Mouse (Mus musculus) megakaryocyte, embryonic 14.5 days (primary cell): Measurements from ENCODE around the gene Npff. TPM values are rescaled to one million over a fixed set of nuclear protein-coding genes. Genes with fewer than 3 reads are reported as not detected.

Experiments
- H3K27me3 ChIP-seq: replicated peaks from 2 replicates; pipeline ENCODE3; 2012; ENCODE audit warnings: inconsistent platforms
- H3K36me3 ChIP-seq: replicated peaks from 2 replicates; pipeline ENCODE3; 2012; ENCODE audit warnings: low read length, inconsistent platforms, mixed read lengths
- H3K4me1 ChIP-seq: 2 replicates; pipeline ENCODE4 v1.6.1; 2012; ENCODE audit warnings: inconsistent platforms
- H3K4me3 ChIP-seq: replicated peaks from 2 replicates; pipeline ENCODE3; 2012; ENCODE audit warnings: moderate library complexity, mild to moderate bottlenecking, inconsistent platforms
- H3K9me3 ChIP-seq: 2 replicates; pipeline ENCODE4 v1.6.1; 2012; ENCODE audit warnings: inconsistent platforms
- FLI1 ChIP-seq: IDR thresholded peaks from 2 replicates; pipeline ENCODE4 v1.6.1; 2012; ENCODE audit warnings: low read length, inconsistent platforms, mixed read lengths
- GATA1 ChIP-seq: IDR thresholded peaks from 3 replicates; pipeline ENCODE4 v1.6.1; 2012; ENCODE audit warnings: mixed read lengths, low read length, inconsistent platforms, borderline replicate concordance
- polyA plus RNA-seq: library from polyadenylated mRNA; stranded (reverse); fragments of >175 nt; gene quantifications from 2 replicates; pipeline ENCODE4 v1.2.3, GENCODE M21; 2012; ENCODE audit warnings: low replicate concordance; ENCODE audit not compliant: insufficient read depth

Gene Npff
- polyA plus RNA-seq, 1 experiment: 4.0 TPM

DNA sequence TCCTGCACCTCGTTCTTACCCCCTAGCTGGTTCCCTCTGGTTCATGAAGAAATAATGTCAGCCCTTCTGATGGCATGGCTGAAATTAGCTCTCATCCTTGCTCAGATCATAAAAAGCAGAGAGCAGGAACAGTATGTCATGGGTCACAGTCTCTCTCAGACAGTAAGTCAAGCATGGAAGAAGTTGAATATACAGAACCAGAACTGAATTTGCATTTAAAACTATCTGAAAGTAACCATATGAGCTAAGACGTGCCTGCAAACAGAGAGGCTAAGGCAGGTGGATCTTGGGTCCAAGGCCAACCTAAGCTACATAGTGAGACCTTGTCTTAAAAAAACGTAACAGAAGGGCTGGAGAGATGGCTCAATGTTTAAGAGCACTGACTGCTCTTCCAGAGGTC, 11.7 kb downstream of the Npff start:
- Histone ChIP-seq H3K4me3 (no peak overlapping the region), H3K9me3 (no peaks in the 10 kb centered on the region), H3K4me1 (peaks cover 52% of the 10 kb centered on the region), H3K36me3 (peaks cover 2% of the 10 kb centered on the region), H3K27me3 (peaks cover 7% of the 10 kb centered on the region)
- no peak for TF ChIP-seq GATA1
- no peak for TF ChIP-seq FLI1

DNA sequence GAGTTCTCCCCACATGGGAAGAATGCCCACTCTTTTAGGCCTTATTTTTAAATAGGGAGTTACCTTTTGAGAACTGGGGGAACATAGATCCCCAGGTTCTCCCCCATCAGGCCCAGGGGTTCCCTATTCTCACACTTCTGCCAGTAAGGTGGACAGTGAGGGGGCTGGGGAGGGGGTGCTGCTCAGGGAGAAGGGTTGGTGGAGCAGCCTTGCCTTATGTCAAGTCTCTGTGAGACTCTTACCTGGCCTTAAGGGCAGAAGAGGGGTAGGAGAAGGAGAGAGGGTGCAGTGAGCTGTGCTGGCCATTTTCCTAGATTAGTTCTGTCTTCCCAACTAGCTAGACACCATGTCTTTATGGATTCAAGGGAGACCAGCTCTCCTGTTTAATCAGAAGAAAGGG, 12.3 kb downstream of the Npff start:
- TF ChIP-seq GATA1 (no peak), FLI1 (no peak)
- no peak overlapping the region for H3K4me3 ChIP-seq
- H3K36me3 ChIP-seq: peaks cover 2% of the 10 kb centered on the region
- peaks cover 55% of the 10 kb centered on the region for H3K4me1 ChIP-seq
- no peaks in the 10 kb centered on the region for H3K9me3 ChIP-seq
- H3K27me3 ChIP-seq: peaks cover 7% of the 10 kb centered on the region

DNA sequence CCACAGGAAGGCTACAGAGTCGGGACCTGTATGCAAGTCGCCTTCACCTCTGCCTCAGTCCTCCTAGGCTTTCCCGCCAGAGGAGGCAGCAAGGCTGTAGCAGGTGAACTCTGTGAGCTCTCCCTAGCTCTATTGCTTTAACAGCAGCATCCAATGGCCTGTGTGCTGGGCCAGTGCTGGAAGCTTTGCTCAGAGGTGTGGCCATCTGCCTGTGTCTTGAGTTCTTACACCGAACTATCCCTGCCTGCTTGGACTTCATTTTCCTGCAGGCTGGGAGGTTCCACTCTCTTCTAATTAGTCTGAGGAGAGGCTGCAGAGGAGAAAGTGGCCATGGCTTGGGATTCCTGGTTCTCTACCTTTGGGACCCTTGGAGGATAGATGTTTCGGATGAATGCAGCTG, 12.7 kb downstream of the Npff start:
- Histone ChIP-seq H3K9me3 (no peaks in the 10 kb centered on the region), H3K4me3 (no peak overlapping the region), H3K4me1 (peaks cover 55% of the 10 kb centered on the region), H3K27me3 (peaks cover 7% of the 10 kb centered on the region), H3K36me3 (peaks cover 2% of the 10 kb centered on the region)
- no peak for TF ChIP-seq FLI1
- TF ChIP-seq GATA1: no peak

DNA sequence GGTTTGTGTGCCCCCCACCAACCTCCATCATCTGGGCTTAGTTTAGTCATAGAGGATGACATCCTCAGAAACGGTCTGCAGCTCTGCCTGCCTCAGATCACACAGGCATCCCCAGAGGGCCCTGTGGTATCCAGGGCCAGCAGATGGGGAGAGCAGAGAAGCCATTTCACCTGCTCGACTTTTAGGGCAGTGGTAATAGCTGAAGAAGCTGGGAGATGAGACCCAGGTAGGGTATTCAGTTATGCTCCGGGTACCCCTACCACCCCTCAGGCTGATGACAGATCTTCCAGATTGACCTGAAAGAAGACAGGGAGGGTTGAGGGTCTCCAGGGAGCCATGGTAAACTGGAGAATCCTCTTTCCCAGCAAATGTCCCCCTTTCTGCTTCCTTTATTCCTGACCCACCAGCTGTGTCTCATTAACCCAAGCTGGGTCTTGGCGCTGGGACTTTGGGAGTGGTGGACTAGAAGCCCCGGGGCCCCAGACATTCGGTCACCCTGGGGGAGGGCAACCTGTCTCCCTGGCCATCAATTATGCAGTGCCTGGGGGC, 13.4 kb downstream of the Npff start:
- TF ChIP-seq FLI1 (no peak), GATA1 (no peak)
- H3K4me3 ChIP-seq: no peak overlapping the region

DNA sequence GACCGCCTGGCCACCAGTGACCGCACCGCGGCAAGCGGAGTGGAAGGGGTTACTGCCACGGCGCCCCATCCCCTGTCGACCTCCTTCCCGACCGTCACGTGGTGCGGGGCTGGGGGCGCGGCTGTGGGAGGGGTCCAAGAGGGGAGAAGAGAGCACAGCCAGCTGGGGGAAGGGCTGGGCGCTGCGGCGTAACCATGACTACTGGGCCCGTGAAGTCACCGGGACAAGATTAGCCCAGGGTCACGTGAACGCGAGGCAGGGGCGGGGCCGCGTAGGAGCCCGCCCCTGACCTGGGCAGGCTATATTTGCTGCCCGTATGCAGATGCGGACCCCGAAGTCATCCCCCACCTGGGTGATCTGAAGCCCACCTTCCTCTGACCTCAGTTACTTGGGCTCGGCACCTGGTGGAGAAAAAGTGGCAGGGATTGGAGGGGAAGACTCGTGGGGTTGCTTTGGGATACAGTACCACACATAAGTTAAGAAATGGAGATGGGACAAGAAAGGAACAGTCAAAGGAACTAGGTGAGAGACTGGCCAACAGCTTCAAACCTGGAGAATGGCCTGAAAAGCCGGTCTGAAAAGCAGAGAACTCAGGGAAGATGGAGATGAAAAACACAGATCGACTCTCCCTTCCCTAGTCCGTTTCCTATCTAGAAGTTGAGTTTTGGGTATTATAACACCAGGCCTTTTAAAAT, 14.0 kb downstream of the Npff start:
- Histone ChIP-seq H3K9me3 (no peaks in the 10 kb centered on the region), H3K36me3 (peaks cover 11% of the 10 kb centered on the region), H3K27me3 (peaks cover 7% of the 10 kb centered on the region), H3K4me3 (peak overlapping the region; percentile 95), H3K4me1 (peaks cover 47% of the 10 kb centered on the region)
- no peak for TF ChIP-seq GATA1
- TF ChIP-seq FLI1: no peak

More for the DNA sequence above, 13.4 kb downstream of the Npff start:
- Histone ChIP-seq H3K4me1 (peaks cover 48% of the 10 kb centered on the region), H3K27me3 (peaks cover 7% of the 10 kb centered on the region), H3K9me3 (no peaks in the 10 kb centered on the region), H3K36me3 (peaks cover 5% of the 10 kb centered on the region)

DNA sequence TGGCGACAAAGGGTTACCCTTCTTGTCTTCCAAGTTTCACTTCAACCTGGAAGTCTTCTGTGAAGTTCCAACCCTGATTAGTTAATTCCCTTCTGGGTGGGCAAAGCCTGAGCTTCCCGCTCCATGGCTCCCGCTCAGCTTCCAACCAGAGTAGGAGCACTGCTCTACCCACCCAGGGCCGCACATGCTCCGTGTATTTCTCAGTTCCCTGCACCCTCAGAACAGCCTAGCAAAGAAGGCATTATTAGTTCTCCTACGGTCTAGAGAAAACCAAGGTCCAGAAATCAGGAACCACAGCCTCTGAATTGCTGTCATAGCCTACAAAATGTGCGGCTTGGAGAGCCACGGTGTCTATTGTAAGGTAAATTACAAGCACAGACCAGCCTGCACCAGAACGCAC, 14.6 kb downstream of the Npff start:
- Histone ChIP-seq H3K4me3 (peak overlapping the region; percentile 95), H3K36me3 (peaks cover 17% of the 10 kb centered on the region), H3K9me3 (no peaks in the 10 kb centered on the region), H3K27me3 (peaks cover 7% of the 10 kb centered on the region), H3K4me1 (peaks cover 51% of the 10 kb centered on the region)
- TF ChIP-seq GATA1 (no peak), FLI1 (no peak)

DNA sequence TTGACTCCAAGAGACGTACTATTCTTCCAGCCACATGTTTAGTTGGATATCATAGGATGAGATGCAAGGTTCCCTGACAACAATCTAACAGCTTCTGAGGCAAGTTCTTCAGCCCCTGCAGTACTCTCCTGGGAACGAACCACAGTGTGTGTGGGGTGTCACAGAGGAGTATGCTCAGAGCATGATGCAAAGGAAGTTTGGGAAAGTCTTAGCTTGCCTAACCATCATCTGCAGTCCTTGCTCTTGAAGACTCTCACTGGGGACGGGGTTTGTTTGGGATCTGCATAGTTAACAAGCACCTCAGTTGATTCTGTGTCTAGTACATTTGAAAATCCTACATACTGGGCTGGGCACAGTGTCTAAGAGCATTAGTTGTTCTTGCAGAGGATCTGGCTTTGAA, 16.4 kb downstream of the Npff start:
- Histone ChIP-seq H3K4me1 (peaks cover 54% of the 10 kb centered on the region), H3K9me3 (no peaks in the 10 kb centered on the region), H3K27me3 (peaks cover 7% of the 10 kb centered on the region), H3K4me3 (no peak overlapping the region), H3K36me3 (peaks cover 34% of the 10 kb centered on the region)
- TF ChIP-seq GATA1 (no peak), FLI1 (no peak)

DNA sequence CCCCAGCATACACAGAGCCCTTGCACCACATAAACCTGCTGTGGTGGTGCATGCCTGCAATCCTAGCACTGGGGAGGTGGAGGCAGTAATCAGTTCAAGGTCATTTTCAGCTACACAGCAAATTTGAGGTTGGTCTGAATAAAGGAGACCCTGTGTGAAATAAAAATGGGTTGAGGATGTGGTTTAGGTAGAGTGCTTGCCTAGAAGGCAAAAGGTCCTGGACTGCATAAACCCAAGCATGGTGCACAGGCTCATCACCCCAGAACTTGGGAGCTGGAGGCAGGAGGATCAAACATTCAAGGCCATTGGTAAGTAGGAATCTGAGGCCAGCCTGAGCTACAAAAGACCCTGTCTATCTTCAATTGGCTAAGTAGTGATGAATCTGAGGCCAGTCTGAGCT, 17.2 kb downstream of the Npff start:
- TF ChIP-seq FLI1 (no peak), GATA1 (no peak)
- peaks cover 4% of the 10 kb centered on the region for H3K27me3 ChIP-seq
- H3K4me1 ChIP-seq: peaks cover 53% of the 10 kb centered on the region
- no peak overlapping the region for H3K4me3 ChIP-seq
- peaks cover 42% of the 10 kb centered on the region for H3K36me3 ChIP-seq
- no peaks in the 10 kb centered on the region for H3K9me3 ChIP-seq

DNA sequence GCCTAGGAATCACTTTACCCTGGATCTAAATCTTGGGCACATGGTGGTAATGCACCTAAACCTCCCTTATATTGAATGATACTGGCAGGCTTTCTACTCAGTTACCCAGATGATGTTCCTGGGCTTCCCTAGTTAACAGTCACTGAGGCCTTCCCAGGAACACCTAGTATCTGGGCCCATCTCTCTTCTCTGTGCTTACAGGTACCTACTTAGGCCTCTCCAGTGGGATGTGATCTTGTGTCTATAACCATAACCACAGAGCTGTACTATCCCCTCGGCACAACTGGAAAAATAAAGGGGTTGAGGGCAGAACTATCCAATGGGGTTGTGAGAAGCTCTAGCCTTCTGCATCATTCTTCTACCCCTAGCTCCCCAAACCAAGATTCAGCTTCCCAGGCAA, 17.9 kb downstream of the Npff start:
- TF ChIP-seq GATA1 (no peak), FLI1 (no peak)
- no peak overlapping the region for H3K4me3 ChIP-seq
- peaks cover 46% of the 10 kb centered on the region for H3K4me1 ChIP-seq
- H3K27me3 ChIP-seq: peaks cover 3% of the 10 kb centered on the region
- peaks cover 49% of the 10 kb centered on the region for H3K36me3 ChIP-seq
- H3K9me3 ChIP-seq: no peaks in the 10 kb centered on the region

DNA sequence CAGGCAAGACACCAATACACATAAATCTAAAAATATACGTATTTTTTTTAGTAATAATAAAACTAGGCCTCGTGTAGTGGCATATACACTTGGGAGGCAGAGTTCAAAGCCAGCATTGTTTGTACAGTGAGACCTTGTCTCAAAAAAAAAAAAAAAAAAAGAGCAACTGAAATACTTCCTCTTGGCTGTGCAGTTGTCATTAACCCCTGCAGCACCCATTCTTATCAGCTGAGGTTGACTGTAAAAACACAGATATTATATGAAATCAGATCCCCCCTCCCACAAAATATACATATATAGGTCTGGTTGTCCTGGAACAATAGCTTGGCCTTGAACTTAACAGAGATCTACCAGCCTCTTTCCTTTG, 18.3 kb downstream of the Npff start:
- Histone ChIP-seq H3K4me1 (peaks cover 42% of the 10 kb centered on the region), H3K27me3 (peaks cover 3% of the 10 kb centered on the region), H3K36me3 (peaks cover 53% of the 10 kb centered on the region), H3K4me3 (no peak overlapping the region), H3K9me3 (no peaks in the 10 kb centered on the region)
- TF ChIP-seq GATA1 (no peak), FLI1 (no peak)
